19 mouse cellular contexts compared by ENCODE assay signal in the genomic region with DNA sequence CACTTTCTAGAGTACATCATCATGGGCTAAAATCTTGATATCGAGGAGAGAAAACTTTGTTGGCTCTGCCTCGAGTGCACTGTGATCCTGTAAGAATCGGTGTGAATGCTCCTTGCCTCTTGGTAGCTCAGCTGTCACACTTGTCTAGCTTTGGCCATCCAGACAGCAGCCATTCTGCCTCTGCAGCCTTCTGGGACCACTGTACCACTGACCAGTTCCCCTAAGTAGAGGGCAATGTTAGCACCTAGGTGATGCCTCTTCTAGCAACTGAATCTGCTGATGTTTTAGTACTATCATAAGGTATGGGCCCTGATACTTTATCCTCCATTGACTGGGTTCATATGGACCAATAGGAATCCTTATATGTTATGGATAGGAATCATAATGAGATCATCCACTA. TPM values are rescaled to one million over a fixed set of nuclear protein-coding genes. Genes with fewer than 3 reads are reported as not detected.
DNase-seq lines count a peak whose midpoint lies in the region; ATAC-seq lines count a peak whose summit lies in the region.
"Had no signal": no experiment of that assay in that cellular context is flagged by ENCODE, and none has a peak within 500 bp of the region (broad histone marks: within the 10 kb centered on the region; RNA-seq: fewer than 3 reads in every experiment).

No protein-coding gene starts in this region.

- no peaks in the 10 kb centered on the region for H3K9me3 ChIP-seq in midbrain, embryonic 11.5 days (ENCODE audit: control insufficient read depth, low read length)
- no peaks in the 10 kb centered on the region for H3K9me3 ChIP-seq in midbrain, embryonic 10.5 days (replicated peaks)
- H3K9me3 ChIP-seq: G1E had no signal

- no peak for ATAC-seq in midbrain, embryonic 11.5 days (ENCODE audit: low FRiP score)
- ATAC-seq: activated CD4-positive, CD25-positive, alpha-beta regulatory T cell, adult 4 months; CD4-positive, CD25-positive, alpha-beta regulatory T cell, adult 4 months; Patski had no signal

- no peak overlapping the region for H3K9ac ChIP-seq in midbrain, embryonic 11.5 days (ENCODE audit: low read length)

- H3K36me3 ChIP-seq in midbrain, embryonic 11.5 days (ENCODE audit: control insufficient read depth, insufficient read depth, low read length), result no peaks in the 10 kb centered on the region
- no peaks in the 10 kb centered on the region for H3K36me3 ChIP-seq in midbrain, embryonic 10.5 days
- H3K36me3 ChIP-seq: G1E had no signal

- H3K4me1 ChIP-seq in midbrain, embryonic 11.5 days (ENCODE audit: control insufficient read depth, insufficient read depth, low read length), result 0 out of 2 replicates have a peak, but pooled peaks cover 5% of the 10 kb centered on the region
- peaks cover 18% of the 10 kb centered on the region for H3K4me1 ChIP-seq in midbrain, embryonic 10.5 days

- no peak overlapping the region for H3K27ac ChIP-seq in midbrain, embryonic 11.5 days (ENCODE audit: low read depth, low read length)
- H3K27ac ChIP-seq in midbrain, embryonic 10.5 days (replicated peaks), result no peak overlapping the region

- no peak overlapping the region for H3K4me3 ChIP-seq in midbrain, embryonic 11.5 days (ENCODE audit: low read depth, low read length)
- H3K4me3 ChIP-seq in midbrain, embryonic 10.5 days, result no peak overlapping the region

- H3K4me2 ChIP-seq in midbrain, embryonic 11.5 days, result no peak overlapping the region

- H3K27me3 ChIP-seq in midbrain, embryonic 11.5 days (ENCODE audit: control insufficient read depth, insufficient read depth, low read length), result no peaks in the 10 kb centered on the region
- no peaks in the 10 kb centered on the region for H3K27me3 ChIP-seq in midbrain, embryonic 10.5 days (ENCODE audit: low read depth, poor library complexity, severe bottlenecking)
- H3K27me3 ChIP-seq: CH12.LX had no signal

- 88% methylated on average over 3 of the region's 3 CpGs for WGBS in midbrain, embryonic 11.5 days
- WGBS in midbrain, embryonic 10.5 days, result 88% methylated on average over 3 of the region's 3 CpGs

- intact Hi-C loops in heart, postnatal 36 days (cut with DNase I), result no loop called here

- peak; percentile 57 for DNase-seq in heart, adult 11 months
- no peak for DNase-seq in heart, postnatal 36 days
- peak; percentile 64 for DNase-seq in midbrain, embryonic 11.5 days (ENCODE audit: low spot score, missing footprints)
- no peak for DNase-seq in midbrain, embryonic 10.5 days (ENCODE audit: low spot score)
- DNase-seq: adrenal gland, adult 2 months; adrenal gland, adult 8-10 months; adrenal gland, postnatal 10 days; adrenal gland, postnatal 14 days; adrenal gland, postnatal 25 days; adrenal gland, postnatal 36 days; B cell, adult 2 months; cerebellum, adult 11 months; cerebellum, adult 11-12 months; cerebellum, adult 18-20 months had no signal

RNA-seq across cellular contexts. Expression of a gene that starts 54.4 kb away (rescaled TPM):
- under 1 TPM; 0.31 to 0.41 TPM for total RNA-seq in heart, postnatal 36 days (2021)
- polyA plus RNA-seq in midbrain, embryonic 11.5 days (2014; fragmentation: Nextera tagmentation; extraction: Ambion mirVana), result 1.3 and 1.4 TPM in 2 replicates
- polyA plus RNA-seq in midbrain, embryonic 10.5 days (2016; fragmentation: Nextera tagmentation; extraction: Ambion mirVana), result 0.62 and 0.71 TPM in 2 replicates
- polyA plus RNA-seq: activated CD4-positive, CD25-positive, alpha-beta regulatory T cell, adult 4 months; CD4-positive, CD25-positive, alpha-beta regulatory T cell, adult 4 months had no signal

Comparison
In these comparisons a context has a peak if more than half of its experiments do, and no peak if none do; other contexts are left out.
1. DNase-seq: peak in heart, adult 11 months (single experiment) and midbrain, embryonic 11.5 days (single experiment); none in heart, postnatal 36 days (0 of 2) and midbrain, embryonic 10.5 days (single experiment).